Mouse (Mus musculus): Measurements from ENCODE around the gene Zfp131. TPM values are rescaled to one million over a fixed set of nuclear protein-coding genes. Genes with fewer than 3 reads are reported as not detected.

Gene Zfp131
- polyA plus RNA-seq (2012), result 38.2 and 43.5 TPM in 2 replicates

DNA sequence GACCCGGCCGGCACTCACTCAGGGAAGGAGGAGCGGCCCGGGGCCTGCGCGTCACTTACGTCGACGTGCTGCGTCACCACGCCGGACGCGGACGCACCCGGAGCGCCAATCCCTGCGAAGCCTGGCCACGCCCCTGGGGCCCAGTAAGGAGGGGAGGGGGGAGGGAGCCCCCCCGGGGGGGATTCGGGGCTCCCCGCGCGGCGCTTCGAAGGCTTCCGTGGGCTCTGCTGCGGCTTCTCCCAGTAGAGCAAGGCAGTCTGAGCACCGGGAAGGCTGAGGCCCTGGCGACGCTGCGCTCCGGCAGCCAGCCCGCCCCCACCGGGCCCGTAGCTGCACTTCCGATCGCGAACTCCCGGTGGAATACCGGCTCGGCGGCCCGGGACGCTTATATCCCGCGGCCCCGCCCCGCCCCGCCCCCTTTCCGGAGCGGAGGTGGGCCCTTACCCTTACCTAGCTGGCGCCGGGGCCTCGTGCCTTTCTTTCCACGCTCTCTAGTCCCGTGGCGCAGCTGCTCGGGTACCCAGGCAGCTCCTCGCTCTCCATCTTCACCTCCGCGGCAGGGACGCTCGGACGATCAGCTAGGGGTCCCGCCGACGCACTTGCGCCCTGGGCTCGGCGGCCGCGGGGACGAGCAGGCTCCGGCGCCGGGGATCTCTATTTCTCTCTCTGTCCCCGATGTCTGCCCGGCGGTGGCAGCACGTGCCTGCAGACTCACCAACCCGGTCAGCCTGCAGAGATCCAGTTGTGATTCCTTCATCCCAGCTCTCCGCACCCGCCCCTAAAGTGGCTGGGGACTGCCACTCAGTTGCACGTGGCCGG is at the start of gene Zfp131:
Gene Zfp131 (minus strand): TSS at position 129 of the 819 bp plus-strand sequence.

DNA sequence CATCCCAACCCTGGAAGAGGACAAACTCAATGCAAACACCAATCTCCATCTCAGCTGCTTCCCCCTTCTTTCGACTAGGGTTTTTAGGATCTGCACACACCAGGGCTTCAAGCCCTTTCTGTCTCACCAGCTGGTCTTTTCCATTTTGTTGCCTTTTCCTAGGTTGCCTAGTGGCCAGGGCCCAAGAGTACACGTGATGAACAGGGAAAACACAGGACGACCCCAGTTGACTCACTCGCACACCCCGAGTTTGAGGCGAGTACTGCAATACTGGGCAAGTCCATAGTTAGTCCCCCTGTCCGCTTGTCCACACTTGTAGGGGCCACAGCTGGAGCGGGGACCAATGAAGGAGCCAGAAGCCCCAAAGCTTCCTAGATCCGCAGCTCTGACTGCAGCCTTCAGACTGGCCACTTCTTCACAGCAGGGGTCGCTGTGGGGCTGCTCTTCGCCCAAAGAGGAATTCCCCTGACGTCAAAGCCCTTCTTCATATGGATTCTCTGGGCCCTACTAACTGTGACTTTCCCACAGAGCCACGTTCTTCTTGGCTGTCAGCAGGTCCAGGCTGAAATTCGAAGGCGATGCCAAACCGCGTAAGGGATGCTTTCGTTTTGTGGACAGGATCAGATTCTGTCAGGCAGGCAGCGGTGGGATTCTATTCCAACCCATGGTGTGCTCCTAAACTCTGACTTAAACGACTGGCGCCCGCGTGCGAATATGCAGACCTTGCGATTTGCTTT is 44.8 kb upstream of the Zfp131 start, which contains the start of gene D13Ertd608e:
Gene D13Ertd608e (plus strand): TSS at position 687 of the 737 bp plus-strand sequence.

GRCm38 (mm10) chr13:119830116-119830515 is 39.4 kb upstream of the Zfp131 start, which contains the start of gene AF067063:
AF067063 (minus strand) TSS chr13:119830216.

DNA sequence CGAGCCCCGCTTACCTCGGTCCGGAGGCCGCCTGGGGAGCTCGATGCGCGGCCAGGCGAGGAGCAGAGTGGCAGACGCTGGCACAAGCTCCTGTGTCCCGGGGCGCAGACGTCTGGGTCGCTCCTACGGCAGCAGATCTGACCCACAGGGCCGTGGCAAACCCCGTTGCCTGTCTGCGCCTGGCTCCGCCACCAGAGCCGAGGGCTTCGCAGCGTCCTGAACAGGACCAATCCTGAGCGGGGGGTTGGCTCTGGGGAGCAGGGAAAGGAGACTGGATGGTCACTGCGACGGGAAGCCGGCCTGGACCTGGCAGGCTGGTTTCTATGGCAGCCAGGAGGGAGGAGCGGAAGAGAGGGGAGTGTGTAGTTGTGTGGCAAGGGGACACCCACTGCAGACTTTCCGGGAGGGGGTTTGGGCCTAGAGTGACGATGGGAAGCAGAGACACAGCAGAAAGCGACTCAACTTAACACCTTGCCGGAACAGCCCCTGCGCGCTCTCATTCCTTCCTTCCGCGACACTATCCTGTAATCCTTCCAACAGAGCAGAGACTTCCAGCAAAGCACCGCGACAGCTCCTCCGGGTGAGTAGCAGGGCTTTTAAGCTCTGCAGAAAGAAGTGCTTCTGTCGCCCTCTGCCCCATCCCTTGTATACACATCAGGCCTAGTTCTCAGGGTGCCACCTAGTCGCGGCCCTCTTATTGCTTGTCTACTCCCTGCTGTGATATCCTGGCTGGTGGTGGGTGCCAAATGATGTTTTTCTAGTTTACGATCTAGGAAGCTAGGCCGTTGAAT is 34.8 kb downstream of the Zfp131 start, which contains the start of gene Nim1k:
Gene Nim1k (minus strand): TSS at position 202 of the 791 bp plus-strand sequence.

Other genes with a start within 250 kb of the Zfp131 start
- gene Ccl28, start 167.1 kb downstream of the Zfp131 start, polyA plus RNA-seq (2012), result 0.03 TPM in 1 of 2 replicates, not detected in the other
- gene Hmgcs1, start 100.5 kb downstream of the Zfp131 start, polyA plus RNA-seq (2012), result 2.3 and 3.1 TPM in 2 replicates
- gene Nim1k, start 35.0 kb downstream of the Zfp131 start, polyA plus RNA-seq (2012), result 0.28 and 0.31 TPM in 2 replicates
- gene AF067063, start 39.3 kb upstream of the Zfp131 start, polyA plus RNA-seq (2012), result not detected in 2 replicates
- not detected in 2 replicates for gene D13Ertd608e, start 45.1 kb upstream of the Zfp131 start, polyA plus RNA-seq (2012)
- not detected in 2 replicates for gene Tcstv1, start 103.9 kb upstream of the Zfp131 start, polyA plus RNA-seq (2012)
- gene Gm21761, start 138.4 kb upstream of the Zfp131 start, polyA plus RNA-seq (2012), result not detected in 2 replicates
- not detected in 2 replicates for gene B020031M17Rik, start 159.9 kb upstream of the Zfp131 start, polyA plus RNA-seq (2012)
- 0.54 TPM in 1 of 2 replicates, not detected in the other for gene Gm36079, start 236.1 kb upstream of the Zfp131 start, polyA plus RNA-seq (2012)